Mouse (Mus musculus) lung, postnatal 0 days (tissue): ENCODE measurements around the gene Bag3.

Experiments
- CTCF ChIP-seq: IDR thresholded peaks from 2 replicates; pipeline ENCODE4 v1.5.1; 2016; ENCODE audit warnings: antibody characterized with exemption, mild to moderate bottlenecking
- EP300 ChIP-seq: IDR thresholded peaks from 2 replicates; pipeline ENCODE4 v1.6.1; 2016; ENCODE audit warnings: antibody characterized with exemption, mild to moderate bottlenecking, control low read depth

DNA sequence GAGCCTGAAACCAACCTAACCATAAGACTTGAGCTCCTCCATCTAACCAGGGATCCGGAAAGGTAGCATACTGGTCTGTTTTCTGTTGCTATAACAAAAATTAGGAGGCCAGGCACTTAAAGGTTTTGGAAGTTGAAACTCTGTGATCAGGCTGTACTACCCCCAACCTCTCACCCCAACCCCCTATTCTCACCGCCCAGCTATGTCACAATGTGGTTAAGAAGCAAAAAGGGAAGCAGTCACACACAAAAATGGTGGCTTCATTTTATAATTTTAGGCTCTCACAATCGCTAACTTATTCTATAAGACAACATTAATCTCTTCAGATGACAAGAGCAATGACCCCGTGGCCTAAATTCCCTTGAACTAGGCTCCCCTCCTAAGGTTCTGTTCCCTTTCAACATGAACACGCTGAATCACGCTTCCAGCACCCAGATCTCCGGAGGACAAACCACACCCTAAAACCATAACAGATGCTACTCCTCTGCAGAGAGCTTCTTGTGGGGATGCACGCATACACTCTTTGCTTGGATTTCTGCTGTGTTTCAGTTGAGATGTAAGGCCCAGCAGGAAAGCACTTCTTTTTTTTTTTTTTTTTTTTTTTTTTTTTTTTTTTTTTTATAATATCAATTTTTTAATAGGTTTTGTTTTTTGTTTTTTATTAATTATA, 46.7 kb downstream of the Bag3 start:
- no peak for TF ChIP-seq CTCF
- TF ChIP-seq EP300: no peak
